Comparison of ENCODE assay signal across 9 mouse cellular contexts in the genomic region with DNA sequence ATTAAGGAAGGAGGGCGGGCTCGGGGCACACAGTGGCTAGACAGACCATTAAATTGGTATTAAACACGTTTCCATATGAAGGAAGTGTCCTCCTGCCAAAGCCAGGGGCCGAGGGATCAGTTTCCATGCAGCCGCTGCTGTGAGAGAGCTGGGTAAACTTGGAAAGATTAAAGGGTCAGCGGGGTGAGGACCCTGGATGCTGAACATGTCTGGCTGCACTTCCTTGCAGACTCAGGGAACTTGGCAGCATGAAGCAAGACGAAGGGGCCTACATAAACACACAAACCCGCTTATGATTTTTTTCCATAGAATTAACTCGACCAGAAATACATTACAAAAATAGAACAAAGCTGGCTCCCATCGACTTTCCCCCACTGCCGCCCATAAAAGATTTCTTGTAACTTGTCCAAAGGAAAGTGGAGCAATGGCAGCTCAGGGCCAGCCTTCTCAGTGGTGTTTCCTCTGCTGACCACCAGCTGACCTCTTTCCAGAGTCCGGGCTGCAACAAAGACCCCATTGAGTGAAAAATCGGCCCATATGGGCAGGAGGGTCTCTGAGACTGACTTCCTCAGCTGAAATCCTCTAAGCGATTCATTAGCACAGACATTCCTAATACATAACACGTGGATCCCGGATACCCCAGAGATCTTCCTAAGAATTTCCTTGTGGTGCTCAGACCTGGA.
A peak's percentile ranks its signal among the peaks of the same experiment; 100 is the strongest.
DNase-seq lines count a peak whose midpoint lies in the region; ATAC-seq and TF ChIP-seq lines count a peak whose summit lies in the region.
"Had no signal": no experiment of that assay in that cellular context is flagged by ENCODE, and none has a peak within 500 bp of the region (broad histone marks: within the 10 kb centered on the region; RNA-seq: fewer than 3 reads in every experiment).

No protein-coding gene starts in this region.

- H3K36me3 ChIP-seq in kidney, embryonic 16.5 days (ENCODE audit: insufficient read depth, low read length) = no peaks in the 10 kb centered on the region
- H3K36me3 ChIP-seq in embryonic facial prominence, embryonic 11.5 days (replicated peaks; ENCODE audit: control insufficient read depth, insufficient read depth, low read depth, low read length) = no peaks in the 10 kb centered on the region
- no peaks in the 10 kb centered on the region for H3K36me3 ChIP-seq in hindbrain, embryonic 14.5 days (replicated peaks; ENCODE audit: control insufficient read depth, insufficient read depth)
- no peaks in the 10 kb centered on the region for H3K36me3 ChIP-seq in midbrain, postnatal 0 days (ENCODE audit: insufficient read depth, low read length)

- H3K4me3 ChIP-seq in kidney, embryonic 16.5 days (ENCODE audit: low read length) = no peak overlapping the region
- no peak overlapping the region for H3K4me3 ChIP-seq in embryonic facial prominence, embryonic 11.5 days (ENCODE audit: low read depth, low read length)
- no peak overlapping the region for H3K4me3 ChIP-seq in hindbrain, embryonic 14.5 days (replicated peaks; ENCODE audit: low read length)
- H3K4me3 ChIP-seq in midbrain, postnatal 0 days (ENCODE audit: low read depth, low read length) = no peak overlapping the region
- H3K4me3 ChIP-seq: gastrocnemius, adult 2 months had no signal

- H3K27ac ChIP-seq in kidney, embryonic 16.5 days (ENCODE audit: low read length) = peak overlapping the region; percentile 88
- H3K27ac ChIP-seq in embryonic facial prominence, embryonic 11.5 days (replicated peaks; ENCODE audit: low read depth, low read length) = peak overlapping the region; percentile 79
- no peak overlapping the region; the same call in 1 of the 2 replicates for H3K27ac ChIP-seq in hindbrain, embryonic 14.5 days
- no peak overlapping the region for H3K27ac ChIP-seq in midbrain, postnatal 0 days (ENCODE audit: low read depth, low read length)
- H3K27ac ChIP-seq: gastrocnemius, adult 2 months had no signal

- H3K27me3 ChIP-seq in kidney, embryonic 16.5 days (ENCODE audit: insufficient read depth, low read length) = no peaks in the 10 kb centered on the region
- H3K27me3 ChIP-seq in embryonic facial prominence, embryonic 11.5 days (ENCODE audit: control insufficient read depth, insufficient read depth, low read length) = no peaks in the 10 kb centered on the region
- H3K27me3 ChIP-seq in hindbrain, embryonic 14.5 days (ENCODE audit: control insufficient read depth, insufficient read depth, low read length) = no peaks in the 10 kb centered on the region
- no peaks in the 10 kb centered on the region for H3K27me3 ChIP-seq in midbrain, postnatal 0 days (ENCODE audit: insufficient read depth, low read length)

- H3K4me2 ChIP-seq in kidney, embryonic 16.5 days (replicated peaks; ENCODE audit: low read depth, low read length) = no peak overlapping the region
- no peak overlapping the region for H3K4me2 ChIP-seq in embryonic facial prominence, embryonic 11.5 days (ENCODE audit: low read depth, low read length)
- H3K4me2 ChIP-seq in hindbrain, embryonic 14.5 days (replicated peaks) = no peak overlapping the region
- H3K4me2 ChIP-seq in midbrain, postnatal 0 days (ENCODE audit: low read depth, low read length, poor library complexity, severe bottlenecking) = no peak overlapping the region

- no peaks in the 10 kb centered on the region for H3K9me3 ChIP-seq in kidney, embryonic 16.5 days (ENCODE audit: low read length)
- no peaks in the 10 kb centered on the region for H3K9me3 ChIP-seq in embryonic facial prominence, embryonic 11.5 days (replicated peaks; ENCODE audit: control insufficient read depth, low read length)
- no peaks in the 10 kb centered on the region for H3K9me3 ChIP-seq in hindbrain, embryonic 14.5 days (ENCODE audit: control insufficient read depth, low read length)
- H3K9me3 ChIP-seq in midbrain, postnatal 0 days (ENCODE audit: low read length) = no peaks in the 10 kb centered on the region

- peaks cover 31% of the 10 kb centered on the region for H3K4me1 ChIP-seq in kidney, embryonic 16.5 days (ENCODE audit: insufficient read depth, low read length)
- no peaks in the 10 kb centered on the region; the same call in 1 of the 2 replicates for H3K4me1 ChIP-seq in embryonic facial prominence, embryonic 11.5 days (ENCODE audit: control insufficient read depth, insufficient read depth, low read length)
- no peaks in the 10 kb centered on the region for H3K4me1 ChIP-seq in hindbrain, embryonic 14.5 days (replicated peaks; ENCODE audit: control insufficient read depth, insufficient read depth, low read length)
- H3K4me1 ChIP-seq in midbrain, postnatal 0 days (ENCODE audit: insufficient read depth, low read length) = no peaks in the 10 kb centered on the region

- TF ChIP-seq CTCF in midbrain, postnatal 0 days (IDR thresholded peaks at IDR 0.05) = no peak

- ATAC-seq in kidney, embryonic 16.5 days (ENCODE audit: low FRiP score, low TSS enrichment) = peak; percentile 75
- peak; percentile 70 for ATAC-seq in embryonic facial prominence, embryonic 11.5 days (replicated peaks; ENCODE audit: insufficient number of reproducible peaks, low FRiP score, low TSS enrichment, low read depth)
- peak; percentile 34; the same call in 1 of the 2 replicates for ATAC-seq in hindbrain, embryonic 14.5 days (ENCODE audit: low FRiP score)
- no peak for ATAC-seq in midbrain, postnatal 0 days (ENCODE audit: low FRiP score)

- H3K9ac ChIP-seq in kidney, embryonic 16.5 days (replicated peaks; ENCODE audit: low read length) = no peak overlapping the region
- H3K9ac ChIP-seq in embryonic facial prominence, embryonic 11.5 days (replicated peaks; ENCODE audit: low read length) = no peak overlapping the region
- no peak overlapping the region for H3K9ac ChIP-seq in hindbrain, embryonic 14.5 days
- H3K9ac ChIP-seq in midbrain, postnatal 0 days (replicated peaks; ENCODE audit: low read length, poor library complexity, severe bottlenecking) = no peak overlapping the region

- 14% methylated on average over 16 of the region's 16 CpGs for WGBS in kidney, embryonic 16.5 days
- 10% methylated on average over 16 of the region's 16 CpGs for WGBS in embryonic facial prominence, embryonic 11.5 days
- 29% methylated on average over 16 of the region's 16 CpGs for WGBS in hindbrain, embryonic 14.5 days
- WGBS in midbrain, postnatal 0 days = 18% methylated on average over 16 of the region's 16 CpGs

- DNase-seq in kidney, postnatal 36 days = no peak
- peak; percentile 81 for DNase-seq in embryonic facial prominence, embryonic 11.5 days (ENCODE audit: low spot score)
- peak; percentile 36 for DNase-seq in hindbrain, embryonic 14.5 days (ENCODE audit: low spot score)
- DNase-seq in midbrain, postnatal 0 days (ENCODE audit: low spot score) = peak; percentile 7
- no peak for DNase-seq in testis, postnatal 14 days (ENCODE audit: low spot score)
- DNase-seq in urinary bladder, postnatal 14 days (ENCODE audit: low spot score) = no peak
- DNase-seq: gastrocnemius, adult 2 months; lung, postnatal 36 days had no signal

Comparison
In these comparisons a context has a peak if more than half of its experiments do, and no peak if none do; other contexts are left out.
1. H3K27ac ChIP-seq: peak in kidney, embryonic 16.5 days (single experiment) and embryonic facial prominence, embryonic 11.5 days (single experiment); none in hindbrain, embryonic 14.5 days (single experiment) and midbrain, postnatal 0 days (single experiment).
2. DNase-seq: peak in embryonic facial prominence, embryonic 11.5 days (single experiment), hindbrain, embryonic 14.5 days (single experiment) and midbrain, postnatal 0 days (single experiment); none in kidney, postnatal 36 days (0 of 2), testis, postnatal 14 days (single experiment) and urinary bladder, postnatal 14 days (single experiment).